Mouse (Mus musculus) cerebellum, adult 11 months (tissue): ENCODE results near the gene Ric8a.
A peak's percentile ranks its signal among the peaks of the same experiment; 100 is the strongest.

Experiments
- DNase-seq: peaks from one replicate; pipeline ENCODE4 v3.0.0; 2022

Ric8a gene

DNA sequence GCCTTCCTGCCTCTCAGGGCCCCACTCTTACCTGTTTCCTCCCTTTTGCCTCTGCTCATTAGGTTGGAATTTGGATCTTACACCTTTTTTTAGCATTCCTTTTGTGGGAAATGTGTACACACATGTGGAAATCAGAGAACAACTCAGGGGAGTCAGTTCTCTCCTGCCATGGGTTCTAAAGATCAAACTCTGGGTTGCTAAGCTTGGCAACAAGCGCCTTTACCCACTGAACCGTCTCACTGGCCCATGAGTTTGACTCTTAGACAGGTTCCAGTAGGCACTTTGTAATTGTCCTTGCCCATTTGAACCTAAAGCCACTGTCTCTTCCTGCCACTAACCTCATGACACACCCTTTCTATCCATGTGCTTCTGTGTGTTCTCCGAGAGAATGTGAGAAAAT lies 37.9 kb downstream of the Ric8a start:
- DNase-seq = no peak

DNA sequence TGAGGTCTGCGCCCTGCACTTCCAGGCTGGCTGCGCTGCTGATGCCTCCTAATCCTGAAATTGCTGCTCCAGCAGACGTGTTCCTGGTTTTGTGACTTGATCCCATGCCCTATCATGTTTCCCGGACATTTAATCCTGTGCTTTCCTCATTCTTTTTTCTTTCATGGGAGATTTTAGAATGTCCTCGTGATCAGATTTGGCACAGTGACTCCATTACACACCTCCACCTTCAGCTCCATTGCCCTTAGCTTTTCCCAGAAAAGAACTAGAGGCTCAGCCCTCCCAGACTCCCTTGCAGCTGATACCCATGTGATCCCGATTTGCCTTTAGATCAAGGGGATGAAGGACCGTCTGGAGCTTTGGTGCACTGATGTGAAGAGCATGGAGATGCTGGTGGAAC lies 41.1 kb downstream of the Ric8a start:
- no peak for DNase-seq

DNA sequence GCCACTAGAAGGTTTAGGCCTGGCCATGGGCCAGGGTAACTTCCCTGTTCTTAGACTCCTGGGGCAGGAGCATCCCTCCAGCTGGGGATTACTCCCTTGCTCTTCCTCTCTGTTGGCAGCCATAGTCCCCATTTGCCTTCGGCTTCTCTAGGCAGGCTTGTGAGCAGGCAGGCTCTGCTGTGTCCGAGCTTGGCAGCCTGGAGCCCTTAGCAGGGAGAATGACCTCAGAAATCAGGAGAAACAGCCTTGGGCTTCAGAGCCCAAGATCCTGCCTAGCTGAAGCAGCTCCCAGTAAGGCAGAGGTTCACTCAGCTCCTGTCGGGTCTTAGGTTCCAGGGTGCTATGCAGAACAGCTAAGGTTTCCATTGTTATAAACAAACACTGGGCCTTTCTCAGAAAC lies 42.4 kb downstream of the Ric8a start:
- no peak for DNase-seq

DNA sequence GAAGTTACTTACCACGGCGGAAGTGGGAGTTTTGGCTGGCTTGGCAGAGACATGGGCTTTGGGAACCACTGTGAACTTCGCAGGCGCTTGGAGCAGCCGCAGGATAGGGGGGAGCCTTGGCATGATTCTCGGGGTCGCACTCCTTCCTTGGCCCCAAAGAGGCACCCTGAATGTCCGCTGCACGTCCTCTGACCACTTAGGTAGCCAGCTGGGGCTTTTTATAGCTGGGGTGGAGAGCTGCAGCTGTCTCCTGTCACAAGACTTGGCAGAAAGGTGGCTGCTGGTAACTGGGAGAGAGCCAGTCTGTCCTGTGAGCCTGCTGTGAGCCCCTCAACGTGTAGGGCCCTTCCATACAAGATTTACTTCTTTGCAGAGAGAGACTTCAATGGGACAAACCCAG lies 43.5 kb downstream of the Ric8a start, which contains the start of gene Cox8b:
TSS of gene Cox8b (minus strand) at position 227 of the 400 bp plus-strand sequence.
- no peak for DNase-seq

DNA sequence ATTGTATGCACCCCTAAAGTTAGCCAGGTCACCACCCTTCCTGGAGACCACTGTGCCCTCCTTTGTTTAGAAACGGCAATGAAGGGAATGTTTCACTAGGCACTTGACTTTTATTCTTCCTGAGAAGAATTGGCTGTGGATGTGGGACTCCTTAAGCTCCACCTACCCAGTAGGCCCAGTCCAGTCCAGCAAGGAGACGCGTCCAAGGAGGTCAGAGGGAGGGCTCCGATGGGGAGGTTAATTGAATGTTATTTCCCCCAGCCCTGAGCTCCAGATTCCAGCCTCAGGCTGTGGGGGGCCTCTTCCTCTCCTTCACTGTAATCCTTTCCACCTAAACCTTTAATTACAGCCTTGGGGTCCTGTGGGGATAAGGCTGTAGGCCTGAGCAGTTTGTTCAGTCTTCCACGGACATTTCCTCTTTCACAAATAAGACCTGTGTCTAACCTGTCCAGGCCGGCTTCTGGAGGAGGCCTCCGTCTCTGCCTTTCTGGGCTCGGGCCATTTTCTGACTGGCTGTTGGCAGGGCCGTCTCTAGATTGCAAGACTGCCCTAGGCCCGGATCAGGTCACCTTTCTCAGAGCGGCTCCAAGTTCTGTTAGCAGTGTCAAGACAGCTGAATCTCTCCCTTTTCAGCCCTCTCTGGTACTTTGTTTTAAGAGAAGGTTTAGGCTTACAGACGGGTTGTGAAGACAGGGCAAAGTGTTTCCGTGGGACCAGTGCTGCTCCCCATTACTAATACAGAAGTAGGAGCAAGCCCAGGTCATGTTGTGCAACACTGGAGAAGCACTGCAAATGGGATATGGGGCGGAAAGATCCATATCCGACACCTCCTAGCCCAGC lies 45.5 kb downstream of the Ric8a start:
- DNase-seq = no peak

DNA sequence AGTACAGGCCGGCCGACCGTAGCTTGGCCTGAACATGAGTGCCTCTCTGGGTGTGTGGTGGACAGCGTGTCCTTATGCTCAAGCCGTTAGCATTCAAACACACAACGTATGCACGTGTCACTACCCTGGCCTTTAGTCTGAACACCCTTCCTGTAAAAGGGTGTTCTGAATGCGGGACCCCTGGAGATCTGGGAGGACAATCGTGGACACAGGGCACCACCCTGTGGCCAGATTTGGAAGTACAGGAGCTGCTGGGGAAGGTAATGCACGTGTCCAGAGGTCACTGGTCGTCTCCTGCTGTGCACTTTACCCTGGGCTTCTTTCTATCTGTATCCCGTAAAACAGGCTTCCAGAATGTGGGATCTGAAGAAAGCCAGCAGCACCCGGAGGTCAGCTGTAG lies 46.5 kb downstream of the Ric8a start:
- peak; percentile 63 for DNase-seq

DNA sequence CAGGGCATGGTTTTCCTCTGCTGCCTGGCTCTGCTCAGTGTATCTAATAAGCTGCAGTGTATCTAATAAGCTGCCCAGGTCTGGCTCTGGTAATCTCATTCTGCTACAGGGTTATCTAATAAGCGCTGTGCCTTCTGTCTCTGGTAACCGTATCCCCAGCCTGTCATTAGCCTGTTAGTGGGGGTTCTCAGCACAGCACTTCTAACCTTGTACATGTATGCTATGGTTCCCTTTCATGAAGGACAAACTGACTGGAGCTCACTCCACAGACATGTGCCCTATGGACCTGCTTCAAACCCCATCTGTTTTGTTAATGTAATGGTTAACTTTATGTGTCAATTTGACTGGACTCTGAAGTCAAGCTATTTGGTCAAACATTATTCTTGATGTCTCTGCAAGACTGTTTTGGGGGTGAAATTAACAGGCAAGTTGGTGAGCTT lies 48.9 kb downstream of the Ric8a start:
- DNase-seq = no peak

DNA sequence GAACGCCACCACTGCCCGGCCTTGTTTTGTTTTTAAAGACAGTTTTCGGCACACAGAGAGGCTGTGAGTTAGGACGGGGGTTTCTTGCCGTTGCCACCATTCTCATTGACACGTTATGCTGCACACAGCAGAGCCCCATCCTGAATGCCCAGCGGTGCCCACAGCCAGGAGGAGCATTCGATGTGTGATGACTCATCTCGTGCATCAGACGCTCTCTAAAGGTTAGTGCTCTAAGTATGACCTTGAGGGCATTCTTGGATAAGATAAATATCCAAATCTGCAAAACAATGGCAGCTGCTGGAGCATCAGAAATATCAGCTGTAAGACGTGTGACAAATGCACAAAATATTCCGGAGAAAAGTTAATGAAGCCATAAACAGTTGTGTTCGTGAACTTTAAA lies 50.4 kb downstream of the Ric8a start:
- DNase-seq = no peak

DNA sequence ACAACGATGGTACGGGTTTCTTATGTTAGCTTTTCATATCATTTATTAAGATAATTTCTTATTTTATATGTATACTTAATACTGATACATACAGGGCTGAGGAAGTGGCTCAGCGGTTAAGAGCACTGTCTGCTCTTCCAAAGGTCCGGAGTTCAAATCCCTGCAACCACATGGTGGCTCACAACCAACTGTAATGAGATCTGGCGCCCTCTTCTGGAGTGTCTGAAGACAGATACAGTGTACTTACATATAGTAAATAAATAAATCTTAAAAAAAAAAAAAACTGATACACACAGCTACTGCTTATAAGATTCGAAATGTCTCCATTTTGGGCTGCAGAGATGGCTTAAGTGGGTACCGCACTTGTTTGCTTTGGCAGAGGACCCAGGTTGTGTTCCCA lies 50.9 kb downstream of the Ric8a start:
- DNase-seq = no peak

DNA sequence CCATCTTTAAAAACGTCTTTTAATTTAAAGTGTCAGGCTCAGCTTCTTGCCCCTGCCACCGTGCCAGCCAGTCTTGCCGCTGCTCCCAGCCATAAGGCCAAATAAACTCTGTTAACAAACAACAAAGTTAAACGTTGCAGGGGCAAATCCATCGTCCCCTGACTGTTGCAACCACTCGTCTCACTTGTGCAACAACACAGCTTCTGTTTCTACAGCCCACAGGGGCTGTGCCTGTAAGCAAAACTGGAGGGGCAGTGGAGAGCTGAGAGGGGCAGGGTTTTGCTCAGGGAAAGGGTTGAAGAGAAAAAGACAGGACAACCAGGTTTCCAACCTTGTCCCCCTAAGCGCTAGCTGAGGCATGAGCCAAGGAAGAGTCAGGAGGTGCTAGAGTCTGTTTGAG lies 51.4 kb downstream of the Ric8a start:
- no peak for DNase-seq

DNA sequence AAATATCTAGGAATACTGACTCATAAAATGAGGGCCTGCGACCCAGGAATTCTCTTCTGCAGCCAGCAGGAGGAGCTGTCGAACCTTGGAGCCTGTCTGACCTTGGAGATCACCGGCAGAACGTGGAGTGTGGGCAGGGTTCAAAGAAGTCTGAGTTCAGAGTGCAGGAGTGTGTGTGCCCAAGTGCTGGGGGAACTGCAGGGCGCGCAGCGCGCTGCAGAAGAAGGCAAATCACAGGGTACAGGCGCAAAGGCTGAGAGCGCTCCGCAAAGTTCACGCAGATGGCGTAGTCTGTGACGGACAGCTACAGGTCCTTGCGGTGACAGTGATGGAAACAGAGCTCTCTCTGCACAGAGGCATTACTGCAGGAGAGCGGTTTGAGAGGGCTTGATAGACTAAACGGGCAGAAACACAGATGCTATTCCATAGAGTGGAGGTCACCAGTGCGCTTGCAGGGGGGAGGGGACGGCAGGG lies 51.9 kb downstream of the Ric8a start:
- DNase-seq = peak; percentile 52

DNA sequence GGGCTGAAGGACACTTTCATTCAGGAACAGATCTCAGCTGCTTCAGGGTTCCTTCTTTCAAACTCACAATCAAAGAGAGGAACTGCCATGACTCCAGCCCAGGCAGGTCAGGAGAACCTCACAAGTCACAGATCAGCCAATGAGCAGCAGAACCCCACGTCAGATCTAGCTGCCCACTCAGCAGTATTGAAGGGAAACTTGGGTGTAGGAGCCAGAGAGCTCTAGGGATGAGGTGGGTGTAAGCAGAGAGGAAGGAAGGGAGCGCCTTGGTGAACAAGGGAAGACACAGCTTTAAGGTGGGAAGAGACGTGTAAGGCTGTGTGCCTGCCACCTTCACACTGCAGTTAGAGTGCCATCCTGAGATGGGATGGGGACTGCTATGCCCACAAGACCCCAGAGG lies 55.5 kb downstream of the Ric8a start:
- DNase-seq = no peak

DNA sequence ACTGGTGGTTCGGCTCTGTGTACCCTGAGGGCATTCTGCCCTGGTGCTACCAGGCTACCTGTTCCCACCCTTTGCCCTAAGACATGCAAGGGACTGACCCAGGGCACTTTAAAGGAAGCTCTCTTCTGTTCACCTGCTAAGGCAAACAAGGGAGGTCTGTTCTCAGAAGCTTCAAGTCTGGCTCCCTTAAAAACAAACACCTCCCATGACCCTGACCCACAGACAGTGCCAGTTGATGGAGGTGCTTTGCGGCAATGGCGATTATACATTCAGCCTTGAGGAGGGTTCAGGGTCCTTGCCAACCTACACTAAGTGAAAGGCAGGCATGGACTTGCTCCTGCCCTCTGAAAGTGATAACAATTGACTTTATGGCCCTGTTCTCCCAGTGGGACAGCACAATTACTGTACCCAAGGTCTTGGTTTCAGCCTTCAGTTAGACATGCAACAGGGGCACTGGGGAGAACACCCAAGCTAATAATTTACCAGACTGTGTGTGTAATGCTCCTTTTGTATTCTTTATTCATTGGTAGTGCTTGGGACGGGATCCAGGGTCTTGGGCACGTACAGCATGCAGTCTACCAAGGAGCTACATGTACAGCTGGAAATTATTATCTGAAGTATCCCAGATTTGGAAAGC lies 56.2 kb downstream of the Ric8a start:
- no peak for DNase-seq
